8 mouse cellular contexts compared by ENCODE assay signal in the genomic region with DNA sequence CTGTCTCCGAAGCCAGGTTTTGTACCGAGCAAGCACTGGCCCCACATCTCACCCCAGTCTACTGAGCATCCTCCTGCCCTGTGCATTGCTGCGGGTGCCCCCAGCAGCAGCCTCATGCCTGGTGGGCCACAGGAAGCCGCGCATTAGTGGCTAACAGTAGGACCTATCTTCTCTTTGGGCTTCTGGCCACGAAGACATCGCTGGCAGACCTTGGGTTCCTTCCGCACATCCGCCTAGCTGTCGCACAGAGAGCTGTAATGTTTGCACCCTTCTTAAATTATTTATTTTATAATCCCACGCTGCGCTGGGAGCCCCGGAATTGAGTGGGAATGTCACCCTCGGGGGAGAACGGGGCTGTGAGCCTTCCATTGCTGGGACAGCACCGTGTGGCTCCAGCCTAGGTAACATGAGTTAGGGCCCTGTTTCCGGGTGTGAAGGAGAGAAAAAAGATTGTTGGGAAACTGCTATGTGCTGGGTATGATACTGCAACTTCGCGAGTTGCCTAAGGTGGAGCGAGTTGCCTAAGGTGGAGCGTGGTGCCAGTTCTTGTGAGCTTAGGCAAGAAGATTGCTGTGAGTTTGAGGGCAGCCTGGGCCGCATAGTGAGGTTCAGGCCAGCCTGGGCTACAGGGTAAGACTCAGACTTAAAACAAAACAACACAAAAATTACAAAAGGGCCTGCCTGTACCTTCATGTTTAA. TPM values are rescaled to one million over a fixed set of nuclear protein-coding genes. Genes with fewer than 3 reads are reported as not detected.
DNase-seq lines count a peak whose midpoint lies in the region; ATAC-seq lines count a peak whose summit lies in the region.

No protein-coding gene starts in this region.

- peaks cover 9% of the 10 kb centered on the region for H3K4me1 ChIP-seq in hindbrain, embryonic 11.5 days (replicated peaks; ENCODE audit: control insufficient read depth, insufficient read depth, low read length)

- no peaks in the 10 kb centered on the region for H3K36me3 ChIP-seq in hindbrain, embryonic 11.5 days (ENCODE audit: control insufficient read depth, insufficient read depth, low read length)

- H3K27ac ChIP-seq in hindbrain, embryonic 11.5 days (ENCODE audit: low read depth, low read length): peak overlapping the region; percentile 51; the same call in 1 of the 2 replicates

- no peak for ATAC-seq in cerebellum, adult (ENCODE audit: insufficient number of reproducible peaks, low FRiP score, low TSS enrichment)
- 0 out of 2 replicates have a peak, but pooled peaks have one; percentile 4 for ATAC-seq in hindbrain, embryonic 11.5 days (ENCODE audit: low FRiP score)

- 46% methylated on average over 22 of the region's 22 CpGs for WGBS in hindbrain, embryonic 11.5 days

- H3K9ac ChIP-seq in hindbrain, embryonic 11.5 days (ENCODE audit: low read depth, low read length): peak overlapping the region; percentile 74

- peak; percentile 43 to 53 for DNase-seq in cerebellum, postnatal 10 days
- peak; percentile 14 to 16 for DNase-seq in spleen, postnatal 36 days (ENCODE audit: low spot score in 2 of 2)
- no peak for DNase-seq in spleen, postnatal 14 days (ENCODE audit: low spot score in 2 of 2)
- no peak for DNase-seq in hindbrain, embryonic 11.5 days (ENCODE audit: low spot score)
- DNase-seq in lung, postnatal 36 days: peak; percentile 44
- peak; percentile 38 for DNase-seq in thymus, postnatal 14 days
- DNase-seq in cerebellum, adult 8-10 months: no peak

- H3K27me3 ChIP-seq in hindbrain, embryonic 11.5 days (ENCODE audit: control insufficient read depth, insufficient read depth, low read length): no peaks in the 10 kb centered on the region

- H3K4me3 ChIP-seq in hindbrain, embryonic 11.5 days (ENCODE audit: low read depth, low read length): peak overlapping the region; percentile 56

- H3K4me2 ChIP-seq in hindbrain, embryonic 11.5 days (replicated peaks; ENCODE audit: low read depth, low read length): peak overlapping the region; percentile 60

- H3K9me3 ChIP-seq in hindbrain, embryonic 11.5 days (ENCODE audit: control insufficient read depth, low read length): no peaks in the 10 kb centered on the region

RNA-seq across cellular contexts. Expression of a gene that starts 0.9 kb away (rescaled TPM):
- 9.7 and 10.8 TPM in 2 replicates for polyA plus RNA-seq in hindbrain, embryonic 11.5 days (2014; fragmentation: Nextera tagmentation; extraction: Ambion mirVana)

RNA-seq across cellular contexts. Expression of a gene that starts 58.6 kb away (rescaled TPM):
- not detected in 2 replicates for polyA plus RNA-seq in hindbrain, embryonic 11.5 days (2014; fragmentation: Nextera tagmentation; extraction: Ambion mirVana)

Comparison
In these comparisons a context has a peak if more than half of its experiments do, and no peak if none do; other contexts are left out.
1. DNase-seq: peak in cerebellum, postnatal 10 days (2 of 2), spleen, postnatal 36 days (2 of 2), lung, postnatal 36 days (single experiment) and thymus, postnatal 14 days (single experiment); none in spleen, postnatal 14 days (0 of 2), hindbrain, embryonic 11.5 days (single experiment) and cerebellum, adult 8-10 months (single experiment).